ENCODE assay signal across 8 mouse cellular contexts in the genomic region with DNA sequence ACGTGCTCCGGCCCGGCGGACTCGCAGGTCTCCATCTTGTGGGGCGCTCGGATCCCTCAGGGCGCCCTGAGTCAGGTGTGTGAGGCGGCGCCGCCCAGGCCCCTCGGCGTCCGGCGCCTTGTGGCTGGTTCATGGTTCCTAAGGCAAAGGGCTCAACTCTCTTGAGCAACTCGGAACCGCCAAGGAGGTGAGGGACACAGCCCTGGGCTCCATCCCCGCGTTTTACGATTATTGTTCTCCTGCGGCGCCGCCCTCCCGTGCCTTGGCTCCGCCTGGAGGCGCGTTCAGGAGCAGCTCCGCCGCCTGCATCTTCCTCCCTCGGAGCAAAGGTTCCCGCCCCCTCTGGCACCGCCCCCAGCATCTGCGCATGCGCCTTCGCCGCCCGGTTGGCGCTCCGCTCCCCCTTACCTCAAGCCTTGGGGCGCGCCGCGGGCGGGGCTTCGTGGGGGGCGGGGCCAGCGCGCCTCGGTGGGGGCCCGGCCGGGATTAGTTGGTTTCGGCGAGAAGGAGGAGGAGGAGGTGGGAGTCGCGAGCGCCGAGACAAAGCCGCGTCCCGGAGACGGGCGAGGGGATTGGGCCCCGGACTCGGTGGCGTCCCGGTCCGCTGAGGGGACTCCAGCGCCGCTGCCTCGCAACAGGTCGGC. TPM values are rescaled to one million over a fixed set of nuclear protein-coding genes. Genes with fewer than 3 reads are reported as not detected.
A peak's percentile ranks its signal among the peaks of the same experiment; 100 is the strongest.
DNase-seq lines count a peak whose midpoint lies in the region; ATAC-seq and TF ChIP-seq lines count a peak whose summit lies in the region.

A gene (plus strand): TSS at position 489 of the 644 bp plus-strand sequence.

- TF ChIP-seq CTCF in Patski (IDR thresholded peaks at IDR 0.05), result peak; percentile 67

- peak within 1 kb of the TSS; percentile 85 for H3K9ac ChIP-seq in hindbrain, embryonic 14.5 days

- WGBS in hindbrain, embryonic 14.5 days, result under 1% methylated on average over 65 of the region's 71 CpGs

- peak; percentile 75 for DNase-seq in Patski (ENCODE audit: low read depth, low spot score)
- DNase-seq in cerebellum, postnatal 14 days, result peak; percentile 100
- DNase-seq in frontal cortex, postnatal 25 days (ENCODE audit: low spot score in 2 of 2), result peak; percentile 91 to 98
- peak; percentile 99 for DNase-seq in hindbrain, embryonic 14.5 days (ENCODE audit: low spot score)
- DNase-seq in layer of hippocampus, postnatal 36 days, result peak; percentile 99 to 100
- DNase-seq in lung, postnatal 36 days, result peak; percentile 98
- DNase-seq in retina, postnatal 1 day, result peak; percentile 98
- DNase-seq in urinary bladder, adult 18-20 months (ENCODE audit: low spot score in 2 of 2), result peak; percentile 99

- H3K27ac ChIP-seq in hindbrain, embryonic 14.5 days, result peak within 1 kb of the TSS; percentile 94

- peaks cover 38% of the 10 kb centered on the region for H3K4me1 ChIP-seq in hindbrain, embryonic 14.5 days (replicated peaks; ENCODE audit: control insufficient read depth, insufficient read depth, low read length)

- H3K27me3 ChIP-seq in Patski, result no peaks in the 10 kb centered on the region
- H3K27me3 ChIP-seq in hindbrain, embryonic 14.5 days (ENCODE audit: control insufficient read depth, insufficient read depth, low read length), result no peaks in the 10 kb centered on the region

- H3K9me3 ChIP-seq in hindbrain, embryonic 14.5 days (ENCODE audit: control insufficient read depth, low read length), result no peaks in the 10 kb centered on the region

- peak within 1 kb of the TSS; percentile 72 for H3K4me3 ChIP-seq in hindbrain, embryonic 14.5 days (replicated peaks; ENCODE audit: low read length)

- POLR2A ChIA-PET in Patski (lab: Charles Lee), result interaction anchor here (0.7 to 1.2 kb wide), 4 partner anchors 9 to 71 kb away, joined by 3 to 4 read pairs (median 3); no protein-coding TSS in a partner anchor

- CTCF ChIA-PET in Patski (lab: Charles Lee), result interaction anchor here (1.0 kb wide), 1 partner anchor 26 kb away, joined by 3 read pairs; no protein-coding TSS in a partner anchor

- in situ Hi-C loops in Patski (cut with MboI; ENCODE audit: low pct_unique_long_range_greater_than_20kb), result no loop called here

- ATAC-seq in Patski, result peak; percentile 93
- peak; percentile 96 for ATAC-seq in hindbrain, embryonic 14.5 days (ENCODE audit: low FRiP score)

- peak within 1 kb of the TSS; percentile 77 for H3K4me2 ChIP-seq in hindbrain, embryonic 14.5 days (replicated peaks)

- H3K36me3 ChIP-seq in hindbrain, embryonic 14.5 days (replicated peaks; ENCODE audit: control insufficient read depth, insufficient read depth), result no peaks in the 10 kb centered on the region

RNA-seq across cellular contexts. Expression of the gene that starts here (rescaled TPM):
- 35.4 TPM for polyA plus RNA-seq in Patski (2021)
- polyA plus RNA-seq in hindbrain, embryonic 14.5 days (2014; fragmentation: Nextera tagmentation; extraction: Ambion mirVana), result 19.5 and 21.6 TPM in 2 replicates
- 10 to 100 TPM; 27.1 to 30.3 TPM for total RNA-seq in layer of hippocampus, postnatal 36 days (2021)

Comparison
In these comparisons a context has a peak if more than half of its experiments do, and no peak if none do; other contexts are left out.
1. Peak in every context shown above with its lines: DNase-seq, ATAC-seq, H3K4me3 ChIP-seq and H3K27ac ChIP-seq.